ENCODE assay signal across 8 mouse cellular contexts in the genomic region with DNA sequence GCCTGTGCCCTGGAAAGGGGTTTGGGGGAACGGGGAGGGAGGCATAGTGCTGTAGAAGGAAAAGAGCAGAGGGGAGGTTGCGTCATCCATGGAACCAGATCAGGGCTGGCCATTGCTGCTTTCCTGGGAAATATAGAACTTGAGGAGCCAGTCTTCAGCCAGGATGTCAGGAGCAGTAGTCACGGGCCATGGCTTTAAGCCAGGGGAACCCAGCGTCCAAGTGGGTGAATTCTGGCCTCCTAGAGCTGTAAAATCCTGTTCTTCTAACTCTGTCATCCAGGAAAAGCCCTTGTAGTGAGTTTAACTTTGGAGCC. TPM values are rescaled to one million over a fixed set of nuclear protein-coding genes. Genes with fewer than 3 reads are reported as not detected.
DNase-seq lines count a peak whose midpoint lies in the region; ATAC-seq and TF ChIP-seq lines count a peak whose summit lies in the region.

No protein-coding gene starts in this region.

- 34% methylated on average over 4 of the region's 4 CpGs for WGBS in lung, adult 2 months
- WGBS in hindbrain, embryonic 10.5 days: 56% methylated on average over 4 of the region's 4 CpGs
- 24% methylated on average over 4 of the region's 4 CpGs for WGBS in liver, embryonic 14.5 days (ENCODE audit: insufficient replicate concordance)
- 34% methylated on average over 4 of the region's 4 CpGs for WGBS in neural tube, embryonic 14.5 days

- H3K27ac ChIP-seq in hindbrain, embryonic 10.5 days: peak overlapping the region; percentile 73
- no peak overlapping the region for H3K27ac ChIP-seq in liver, embryonic 14.5 days
- H3K27ac ChIP-seq in neural tube, embryonic 14.5 days (ENCODE audit: low read depth, low read length): peak overlapping the region; percentile 91

- H3K4me1 ChIP-seq in lung, adult 2 months (ENCODE audit: control insufficient read depth, insufficient read depth, low read length): peaks cover 3% of the 10 kb centered on the region; the same call in 1 of the 2 replicates
- H3K4me1 ChIP-seq in hindbrain, embryonic 10.5 days (replicated peaks): peaks cover 72% of the 10 kb centered on the region
- H3K4me1 ChIP-seq in liver, embryonic 14.5 days (replicated peaks; ENCODE audit: control insufficient read depth in 2 of 2, insufficient read depth in 2 of 2, low read length in 1 of 2): no peaks in the 10 kb centered on the region
- H3K4me1 ChIP-seq in neural tube, embryonic 14.5 days (ENCODE audit: control insufficient read depth, insufficient read depth, low read length): peaks cover 67% of the 10 kb centered on the region

- DNase-seq in lung, adult 2 months: peak; percentile 7
- DNase-seq in lung, postnatal 25 days (ENCODE audit: low spot score): no peak
- no peak for DNase-seq in hindbrain, embryonic 10.5 days (ENCODE audit: low spot score)
- no peak for DNase-seq in liver, embryonic 14.5 days (ENCODE audit: low read depth in 3 of 3, low spot score in 3 of 3)
- no peak for DNase-seq in embryo, embryonic 9.5 days (ENCODE audit: extremely low spot score)
- no peak for DNase-seq in left cerebral cortex, postnatal 25 days (ENCODE audit: low spot score in 2 of 2)
- DNase-seq in right cerebral cortex, postnatal 25 days: no peak

- H3K9ac ChIP-seq in liver, embryonic 14.5 days (replicated peaks): no peak overlapping the region
- peak overlapping the region; percentile 54 for H3K9ac ChIP-seq in neural tube, embryonic 14.5 days (replicated peaks; ENCODE audit: low read depth, low read length)

- no peak for TF ChIP-seq CTCF in lung, adult 2 months (IDR thresholded peaks at IDR 0.05; ENCODE audit: insufficient read depth, low read length)
- TF ChIP-seq CTCF in liver, embryonic 14.5 days (IDR thresholded peaks at IDR 0.05; ENCODE audit: low read depth): no peak

- TF ChIP-seq POLR2A in lung, adult 2 months (IDR thresholded peaks at IDR 0.05; ENCODE audit: borderline replicate concordance, extremely low read depth, low read depth, low read length): no peak

- H3K9me3 ChIP-seq in hindbrain, embryonic 10.5 days: no peaks in the 10 kb centered on the region
- H3K9me3 ChIP-seq in liver, embryonic 14.5 days (ENCODE audit: control insufficient read depth, low read length): no peaks in the 10 kb centered on the region
- no peaks in the 10 kb centered on the region for H3K9me3 ChIP-seq in neural tube, embryonic 14.5 days (ENCODE audit: control insufficient read depth, low read length)

- 0 out of 2 replicates have a peak, but pooled peaks have one; percentile 6 for ATAC-seq in liver, embryonic 14.5 days (ENCODE audit: insufficient read depth)
- ATAC-seq in neural tube, embryonic 14.5 days (ENCODE audit: low read depth): no peak

- intact Hi-C loops in left cerebral cortex, postnatal 25 days (cut with DNase I): loop anchor here (5.0 kb wide), 1 partner anchor 104 kb away; no protein-coding TSS in a partner anchor

- H3K36me3 ChIP-seq in hindbrain, embryonic 10.5 days: no peaks in the 10 kb centered on the region
- no peaks in the 10 kb centered on the region for H3K36me3 ChIP-seq in liver, embryonic 14.5 days (replicated peaks; ENCODE audit: control insufficient read depth, insufficient read depth, low read depth)
- H3K36me3 ChIP-seq in neural tube, embryonic 14.5 days (ENCODE audit: control insufficient read depth, insufficient read depth, low read length): no peaks in the 10 kb centered on the region

- peaks cover 57% of the 10 kb centered on the region for H3K27me3 ChIP-seq in hindbrain, embryonic 10.5 days (ENCODE audit: insufficient read depth, poor library complexity, severe bottlenecking)
- no peaks in the 10 kb centered on the region; the same call in 1 of the 2 replicates for H3K27me3 ChIP-seq in liver, embryonic 14.5 days (ENCODE audit: control insufficient read depth, insufficient read depth, low read length)
- H3K27me3 ChIP-seq in neural tube, embryonic 14.5 days (ENCODE audit: control insufficient read depth, insufficient read depth, low read length): no peaks in the 10 kb centered on the region

- H3K4me2 ChIP-seq in liver, embryonic 14.5 days (ENCODE audit: low read depth): no peak overlapping the region
- H3K4me2 ChIP-seq in neural tube, embryonic 14.5 days (ENCODE audit: low read depth, low read length): peak overlapping the region; percentile 48

- H3K4me3 ChIP-seq in lung, adult 2 months (replicated peaks; ENCODE audit: extremely low read depth, low read depth, low read length): no peak overlapping the region
- peak overlapping the region; percentile 23; the same call in 1 of the 2 replicates for H3K4me3 ChIP-seq in hindbrain, embryonic 10.5 days
- no peak overlapping the region for H3K4me3 ChIP-seq in liver, embryonic 14.5 days (ENCODE audit: insufficient read depth in 1 of 2, low read depth in 2 of 2, low read length in 2 of 2)
- H3K4me3 ChIP-seq in neural tube, embryonic 14.5 days (ENCODE audit: low read depth, low read length): peak overlapping the region; percentile 13; the same call in 1 of the 2 replicates

- no peak for TF ChIP-seq EP300 in liver, embryonic 14.5 days (IDR thresholded peaks at IDR 0.05; ENCODE audit: low read depth)

RNA-seq across cellular contexts. Expression of a gene that starts 8.8 kb away (rescaled TPM):
- 0.01 TPM in 1 of 2 replicates, not detected in the other for polyA plus RNA-seq in lung, adult 2 months (2012; rRNA removed)
- polyA plus RNA-seq in hindbrain, embryonic 10.5 days (2016; fragmentation: Nextera tagmentation; extraction: Ambion mirVana): 4.9 and 8.9 TPM in 2 replicates
- 0.01 and 0.02 TPM in 2 replicates for polyA plus RNA-seq in liver, embryonic 14.5 days (2012; rRNA removed)
- polyA plus RNA-seq in liver, embryonic 14.5 days (2014; fragmentation: Nextera tagmentation; extraction: Ambion mirVana): not detected in 2 replicates
- polyA plus RNA-seq in neural tube, embryonic 14.5 days (2014; fragmentation: Nextera tagmentation; extraction: Ambion mirVana): 12.1 and 15.3 TPM in 2 replicates
- 10 to 100 TPM; 55.9 to 77.4 TPM for total RNA-seq in left cerebral cortex, postnatal 25 days (2021)

Comparison
In these comparisons a context has a peak if more than half of its experiments do, and no peak if none do; other contexts are left out.
1. H3K4me3 ChIP-seq: peak in hindbrain, embryonic 10.5 days (single experiment) and neural tube, embryonic 14.5 days (single experiment); none in lung, adult 2 months (single experiment) and liver, embryonic 14.5 days (0 of 2).